ENCODE assay signal across 15 mouse cellular contexts in the genomic region with DNA sequence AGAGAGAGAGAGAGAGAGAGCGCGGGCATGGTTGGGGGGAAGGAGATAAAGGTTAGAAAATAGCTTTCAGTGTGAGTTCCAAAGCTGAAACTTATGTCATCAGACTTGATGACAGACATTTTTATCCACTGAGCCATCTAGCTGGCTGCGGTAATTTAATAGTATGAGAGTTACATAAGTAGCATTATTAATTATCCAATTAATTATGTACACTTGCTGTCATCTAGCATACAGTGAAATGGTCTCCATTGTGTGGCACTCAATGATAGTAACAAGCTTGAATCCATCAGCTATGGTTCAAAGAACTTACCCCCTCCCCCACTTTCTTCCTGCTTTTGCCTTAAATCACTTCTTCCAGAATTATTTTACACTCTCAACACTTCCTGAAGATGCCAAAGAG.
"Had no signal": no experiment of that assay in that cellular context is flagged by ENCODE, and none has a peak within 500 bp of the region (broad histone marks: within the 10 kb centered on the region; RNA-seq: fewer than 3 reads in every experiment).

No protein-coding gene starts in this region.

- H3K27ac ChIP-seq: layer of hippocampus, adult 2 months; limb, embryonic 13.5 days; liver, embryonic 15.5 days; midbrain, embryonic 15.5 days; neural tube, embryonic 13.5 days; stomach, postnatal 0 days had no signal

- DNase-seq: kidney, adult 8-10 months; lung, adult 2 months; right cerebral cortex, adult 18-20 months; right cerebral cortex, postnatal 25 days; thymus, adult 2 months; thymus, postnatal 25 days had no signal

- H3K9me3 ChIP-seq: limb, embryonic 13.5 days; liver, embryonic 15.5 days; megakaryocyte, embryonic 14.5 days; midbrain, embryonic 15.5 days; neural tube, embryonic 13.5 days had no signal

- H3K9ac ChIP-seq: limb, embryonic 13.5 days; liver, embryonic 15.5 days; midbrain, embryonic 15.5 days; neural tube, embryonic 13.5 days had no signal

- H3K27me3 ChIP-seq: limb, embryonic 13.5 days; liver, embryonic 15.5 days; megakaryocyte, embryonic 14.5 days; midbrain, embryonic 15.5 days; neural tube, embryonic 13.5 days had no signal

- H3K4me3 ChIP-seq: layer of hippocampus, adult 2 months; limb, embryonic 13.5 days; liver, embryonic 15.5 days; midbrain, embryonic 15.5 days; neural tube, embryonic 13.5 days had no signal

- H3K36me3 ChIP-seq: limb, embryonic 13.5 days; liver, embryonic 15.5 days; midbrain, embryonic 15.5 days; neural tube, embryonic 13.5 days had no signal

- H3K4me1 ChIP-seq: liver, embryonic 15.5 days; midbrain, embryonic 15.5 days; neural tube, embryonic 13.5 days had no signal

- ATAC-seq: midbrain, embryonic 15.5 days had no signal

- H3K4me2 ChIP-seq: limb, embryonic 13.5 days; liver, embryonic 11.5 days; liver, embryonic 15.5 days; midbrain, embryonic 11.5 days; midbrain, embryonic 15.5 days; neural tube, embryonic 13.5 days had no signal
